In the genomic region with DNA sequence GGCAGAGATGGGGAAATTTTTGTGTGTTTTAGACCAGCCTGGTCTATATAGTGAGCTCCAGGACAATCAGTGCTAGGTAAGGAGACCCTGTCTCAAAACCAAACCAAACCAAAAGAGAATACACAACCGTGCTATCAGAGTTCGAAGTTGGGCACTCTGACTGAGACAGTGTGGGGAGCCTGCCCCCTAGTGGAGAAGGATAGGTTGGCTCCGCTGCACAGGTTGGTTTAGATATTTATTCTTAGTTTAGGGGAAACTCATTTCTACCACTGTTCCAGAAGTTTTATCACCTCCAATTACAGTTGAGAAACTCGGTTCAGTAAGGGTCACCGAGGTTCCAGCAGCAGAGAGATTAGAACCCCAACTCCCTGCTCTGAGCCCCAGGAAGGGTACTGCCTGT, we compare ENCODE assay signal across 8 mouse cellular contexts. TPM values are rescaled to one million over a fixed set of nuclear protein-coding genes. Genes with fewer than 3 reads are reported as not detected.
A peak's percentile ranks its signal among the peaks of the same experiment; 100 is the strongest.
DNase-seq lines count a peak whose midpoint lies in the region; ATAC-seq and TF ChIP-seq lines count a peak whose summit lies in the region.

No protein-coding gene starts in this region.

- peaks cover 6% of the 10 kb centered on the region for H3K4me1 ChIP-seq in kidney, embryonic 16.5 days (ENCODE audit: insufficient read depth, low read length)
- peaks cover 5% of the 10 kb centered on the region; the same call in 1 of the 2 replicates for H3K4me1 ChIP-seq in neural tube, embryonic 13.5 days (replicated peaks)

- no peaks in the 10 kb centered on the region for H3K27me3 ChIP-seq in Patski
- no peaks in the 10 kb centered on the region for H3K27me3 ChIP-seq in kidney, embryonic 16.5 days (ENCODE audit: insufficient read depth, low read length)
- no peaks in the 10 kb centered on the region for H3K27me3 ChIP-seq in neural tube, embryonic 13.5 days

- DNase-seq in B cell, adult 2 months: peak; percentile 84 to 86
- DNase-seq in Patski (ENCODE audit: low read depth, low spot score): no peak
- DNase-seq in embryo, embryonic 10 days (ENCODE audit: low spot score): peak; percentile 83
- DNase-seq in gastrocnemius, postnatal 36 days: peak; percentile 27 to 31
- DNase-seq in lung, adult 18-20 months: peak; percentile 47 to 62
- peak; percentile 25 to 33 for DNase-seq in thymus, adult 18-20 months

- no peak overlapping the region for H3K9ac ChIP-seq in kidney, embryonic 16.5 days (replicated peaks; ENCODE audit: low read length)
- H3K9ac ChIP-seq in neural tube, embryonic 13.5 days: no peak overlapping the region

- CTCF ChIA-PET in Patski (lab: Charles Lee): interaction anchor here (0.6 to 4.1 kb wide), 6 partner anchors 20 to 236 kb away, joined by 3 to 23 read pairs (median 4); no protein-coding TSS in a partner anchor

- in situ Hi-C loops in Patski (cut with MboI; ENCODE audit: low pct_unique_long_range_greater_than_20kb): loop anchor here (5.0 to 25.0 kb wide), 3 partner anchors 232 to 539 kb away; no protein-coding TSS in a partner anchor

- H3K4me3 ChIP-seq in kidney, embryonic 16.5 days (ENCODE audit: low read length): no peak overlapping the region
- no peak overlapping the region for H3K4me3 ChIP-seq in neural tube, embryonic 13.5 days

- ATAC-seq in Patski: peak; percentile 57
- no peak for ATAC-seq in kidney, embryonic 16.5 days (ENCODE audit: low FRiP score, low TSS enrichment)
- peak; percentile 44 for ATAC-seq in neural tube, embryonic 13.5 days (ENCODE audit: low read depth)

- 10% methylated on average over 5 of the region's 5 CpGs for WGBS in kidney, embryonic 16.5 days
- 10% methylated on average over 5 of the region's 5 CpGs for WGBS in neural tube, embryonic 13.5 days

- H3K9me3 ChIP-seq in kidney, embryonic 16.5 days (ENCODE audit: low read length): no peaks in the 10 kb centered on the region
- no peaks in the 10 kb centered on the region for H3K9me3 ChIP-seq in neural tube, embryonic 13.5 days

- no peaks in the 10 kb centered on the region for H3K36me3 ChIP-seq in kidney, embryonic 16.5 days (ENCODE audit: insufficient read depth, low read length)
- H3K36me3 ChIP-seq in neural tube, embryonic 13.5 days: no peaks in the 10 kb centered on the region

- intact Hi-C loops in gastrocnemius, postnatal 36 days (cut with DNase I): loop anchor here (10.0 kb wide), 1 partner anchor 351 kb away; no protein-coding TSS in a partner anchor

- H3K4me2 ChIP-seq in kidney, embryonic 16.5 days (replicated peaks; ENCODE audit: low read depth, low read length): peak overlapping the region; percentile 26; the same call in 1 of the 2 replicates
- no peak overlapping the region for H3K4me2 ChIP-seq in neural tube, embryonic 13.5 days

- POLR2A ChIA-PET in Patski (lab: Charles Lee): no interaction called here

- no peak overlapping the region for H3K27ac ChIP-seq in kidney, embryonic 16.5 days (ENCODE audit: low read length)
- H3K27ac ChIP-seq in neural tube, embryonic 13.5 days (replicated peaks): no peak overlapping the region

- TF ChIP-seq CTCF in Patski (IDR thresholded peaks at IDR 0.05): peak; percentile 82

RNA-seq across cellular contexts. Expression of a gene that starts 11.9 kb away (rescaled TPM):
- 0.04 TPM for polyA plus RNA-seq in Patski (2021)
- total RNA-seq in gastrocnemius, postnatal 36 days (2021): not detected
- 1.7 and 2.2 TPM in 2 replicates for polyA plus RNA-seq in kidney, embryonic 16.5 days (2015; fragmentation: Nextera tagmentation; extraction: Ambion mirVana)
- 0.23 and 0.35 TPM in 2 replicates for polyA plus RNA-seq in neural tube, embryonic 13.5 days (2015; fragmentation: Nextera tagmentation; extraction: Ambion mirVana)

RNA-seq across cellular contexts. Expression of a gene that starts 52.0 kb away (rescaled TPM):
- 342 TPM for polyA plus RNA-seq in Patski (2021)
- total RNA-seq in gastrocnemius, postnatal 36 days (2021): 10 to 100 TPM; 62.8 to 67.2 TPM
- polyA plus RNA-seq in kidney, embryonic 16.5 days (2015; fragmentation: Nextera tagmentation; extraction: Ambion mirVana): 426 and 432 TPM in 2 replicates
- polyA plus RNA-seq in neural tube, embryonic 13.5 days (2015; fragmentation: Nextera tagmentation; extraction: Ambion mirVana): 295 and 303 TPM in 2 replicates
